Mouse (Mus musculus): Measurements from ENCODE around the gene Flt3.

DNA sequence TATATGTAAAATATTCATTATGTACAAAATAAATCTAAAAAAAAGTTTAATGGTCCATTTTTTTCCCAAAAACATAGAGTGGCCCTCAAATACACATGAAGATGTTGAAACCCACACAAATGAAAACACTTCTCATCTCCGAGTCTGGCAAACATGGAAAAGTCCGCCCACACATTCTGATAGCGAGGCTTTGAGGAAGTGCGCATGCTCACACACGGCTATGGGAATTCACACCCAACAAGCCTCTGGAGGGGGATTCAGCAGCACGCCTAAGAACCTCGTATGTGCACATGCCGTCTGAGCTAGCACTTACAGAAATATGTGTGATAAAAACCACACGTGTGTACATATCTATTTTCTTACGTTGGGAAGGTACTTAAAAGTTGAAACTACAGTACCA, 18.9 kb downstream of the Flt3 start:
- TF ChIP-seq MAZ (IDR thresholded peaks at IDR 0.05; ENCODE audit: low read depth, low read length) (no peak), CTCF (conservative IDR thresholded peaks at IDR 0.05 in 1 of 2, IDR thresholded peaks at IDR 0.05 in 1 of 2; ENCODE audit: low read depth in 2 of 2, low read length in 2 of 2) (no peak), MEF2A (IDR thresholded peaks at IDR 0.05; ENCODE audit: borderline replicate concordance, low read depth, low read length) (no peak)
